In genomic region chr4:153152923-153153322, GRCm38 (mm10) we compare ENCODE assay signal across 7 mouse cellular contexts.
DNase-seq lines count a peak whose midpoint lies in the region; ATAC-seq lines count a peak whose summit lies in the region.
"Not testable (repeated sequence)": the region's sequence is repeated elsewhere in the genome, so short reads cannot be mapped to it uniquely, and the experiment has no call there.

No protein-coding gene starts in this region.

- not testable (repeated sequence) for H3K27ac ChIP-seq in heart, embryonic 12.5 days (ENCODE audit: poor library complexity, severe bottlenecking); hindbrain, embryonic 14.5 days; liver, embryonic 12.5 days; lung, embryonic 16.5 days (ENCODE audit: low read length)

- H3K4me2 ChIP-seq in heart, embryonic 12.5 days; hindbrain, embryonic 14.5 days (replicated peaks); liver, embryonic 12.5 days; lung, embryonic 16.5 days (ENCODE audit: low read depth, low read length): not testable (repeated sequence)

- H3K9me3 ChIP-seq in heart, embryonic 12.5 days (replicated peaks) = peaks cover 18% of the 10 kb centered on the region
- H3K9me3 ChIP-seq in hindbrain, embryonic 14.5 days (ENCODE audit: control insufficient read depth, low read length); liver, embryonic 12.5 days (replicated peaks); lung, embryonic 16.5 days (ENCODE audit: control insufficient read depth, low read length): not testable (repeated sequence)

- H3K9ac ChIP-seq in heart, embryonic 12.5 days; hindbrain, embryonic 14.5 days; liver, embryonic 12.5 days; lung, embryonic 16.5 days (ENCODE audit: low read length): not testable (repeated sequence)

- H3K4me1 ChIP-seq in heart, embryonic 12.5 days (replicated peaks); hindbrain, embryonic 14.5 days (replicated peaks; ENCODE audit: control insufficient read depth, insufficient read depth, low read length); liver, embryonic 12.5 days; lung, embryonic 16.5 days (replicated peaks; ENCODE audit: control insufficient read depth, insufficient read depth, low read length): not testable (repeated sequence)

- H3K27me3 ChIP-seq in heart, embryonic 12.5 days (replicated peaks); hindbrain, embryonic 14.5 days (ENCODE audit: control insufficient read depth, insufficient read depth, low read length); liver, embryonic 12.5 days (replicated peaks); lung, embryonic 16.5 days (ENCODE audit: control insufficient read depth, insufficient read depth, low read depth, low read length): not testable (repeated sequence)

- not testable (repeated sequence) for H3K4me3 ChIP-seq in heart, embryonic 12.5 days; hindbrain, embryonic 14.5 days (replicated peaks; ENCODE audit: low read length); liver, embryonic 12.5 days; lung, embryonic 16.5 days (ENCODE audit: low read length)

- not testable (repeated sequence) for H3K36me3 ChIP-seq in heart, embryonic 12.5 days; hindbrain, embryonic 14.5 days (replicated peaks; ENCODE audit: control insufficient read depth, insufficient read depth); liver, embryonic 12.5 days; lung, embryonic 16.5 days (ENCODE audit: control insufficient read depth, insufficient read depth, low read length)

- not testable (repeated sequence) for DNase-seq in hindbrain, embryonic 14.5 days (ENCODE audit: low spot score)

- peak; percentile 72 for ATAC-seq in cerebellum, adult (ENCODE audit: insufficient number of reproducible peaks, low FRiP score, low TSS enrichment)
- peak; percentile 71 for ATAC-seq in erythroid progenitor cell, adult 5-6 weeks (replicated peaks; ENCODE audit: low FRiP score, poor library complexity, severe bottlenecking)
- peak; percentile 83; the same call in 1 of the 2 replicates for ATAC-seq in heart, embryonic 12.5 days (ENCODE audit: insufficient number of reproducible peaks, low FRiP score)
- ATAC-seq in hindbrain, embryonic 14.5 days (ENCODE audit: low FRiP score) = peak; percentile 82; the same call in 1 of the 2 replicates
- peak; percentile 72 for ATAC-seq in liver, embryonic 12.5 days
- ATAC-seq in lung, embryonic 16.5 days (ENCODE audit: low read depth) = 0 out of 2 replicates have a peak, but pooled peaks have one; percentile 67
- ATAC-seq in monocyte, adult 5-6 weeks (replicated peaks; ENCODE audit: insufficient number of reproducible peaks, low FRiP score, low TSS enrichment, poor library complexity, severe bottlenecking) = peak; percentile 92
